In the genomic region with DNA sequence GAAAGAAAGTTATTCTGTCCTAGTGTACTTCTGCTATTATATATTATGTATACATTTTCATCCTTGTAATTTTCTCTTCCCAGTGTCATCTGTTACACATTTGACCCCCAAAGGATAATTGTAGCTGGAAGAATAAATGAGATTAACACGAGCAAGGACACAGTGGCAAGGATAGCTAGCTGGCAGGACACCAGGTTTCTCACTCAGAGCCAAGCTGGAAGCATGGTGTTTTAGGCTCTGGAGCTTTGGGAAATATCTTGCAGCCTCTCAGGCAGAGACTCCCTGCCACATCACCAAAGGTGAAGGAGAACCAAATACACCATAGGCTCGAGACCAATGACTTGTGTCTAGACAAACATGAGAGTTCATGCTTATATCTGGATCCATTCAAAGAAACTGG, we compare ENCODE assay signal across 16 mouse cellular contexts.
"Had no signal": no experiment of that assay in that cellular context is flagged by ENCODE, and none has a peak within 500 bp of the region (broad histone marks: within the 10 kb centered on the region; RNA-seq: fewer than 3 reads in every experiment).

No protein-coding gene starts in this region.

- H3K27ac ChIP-seq: layer of hippocampus, adult 2 months; left cerebral cortex, adult 2 months; limb, embryonic 10.5 days; liver, embryonic 12.5 days; lung, embryonic 15.5 days; macrophage; midbrain, embryonic 15.5 days; neural tube, embryonic 12.5 days had no signal

- H3K4me1 ChIP-seq: limb, embryonic 10.5 days; liver, embryonic 12.5 days; lung, embryonic 15.5 days; megakaryocyte, embryonic 14.5 days; midbrain, embryonic 15.5 days; neural tube, embryonic 12.5 days had no signal

- H3K4me2 ChIP-seq: liver, embryonic 12.5 days; lung, embryonic 15.5 days; midbrain, embryonic 11.5 days; midbrain, embryonic 15.5 days; neural tube, embryonic 12.5 days had no signal

- H3K9me3 ChIP-seq: limb, embryonic 10.5 days; liver, embryonic 12.5 days; lung, embryonic 15.5 days; midbrain, embryonic 15.5 days; neural tube, embryonic 12.5 days had no signal

- H3K36me3 ChIP-seq: limb, embryonic 10.5 days; liver, embryonic 12.5 days; lung, embryonic 15.5 days; midbrain, embryonic 15.5 days; neural tube, embryonic 12.5 days had no signal

- DNase-seq: kidney, postnatal 10 days; kidney, postnatal 4 days; lung, postnatal 14 days; spleen, adult 18-20 months; thymus, adult 18-20 months; thymus, postnatal 14 days had no signal

- ATAC-seq: liver, embryonic 12.5 days; midbrain, embryonic 15.5 days had no signal

- H3K4me3 ChIP-seq: layer of hippocampus, adult 2 months; left cerebral cortex, adult 2 months; limb, embryonic 10.5 days; liver, embryonic 12.5 days; lung, embryonic 15.5 days; megakaryocyte, embryonic 14.5 days; midbrain, embryonic 15.5 days; neural tube, embryonic 12.5 days had no signal

- H3K27me3 ChIP-seq: liver, embryonic 12.5 days; lung, embryonic 15.5 days; megakaryocyte, embryonic 14.5 days; midbrain, embryonic 15.5 days; neural tube, embryonic 12.5 days had no signal

- H3K9ac ChIP-seq: liver, embryonic 12.5 days; lung, embryonic 15.5 days; midbrain, embryonic 15.5 days; neural tube, embryonic 12.5 days had no signal
